Mouse (Mus musculus): Measurements from ENCODE around the gene Ninj1. TPM values are rescaled to one million over a fixed set of nuclear protein-coding genes. Genes with fewer than 3 reads are reported as not detected.

Ninj1 gene
- total RNA-seq, 2 experiments from 2014 or later, result 17.8 to 19.7 TPM

GRCm38 (mm10) chr13:49172335-49172734 is 14.9 kb upstream of the Ninj1 start:
- Histone ChIP-seq H3K27ac (peak overlapping the region; percentile 21), H3K4me3 (no peak overlapping the region)
- no peak for TF ChIP-seq CTCF (IDR thresholded peaks at IDR 0.05)
- peak; percentile 43 to 71 for DNase-seq (ENCODE audit: extremely low spot score in 1 of 2, low spot score in 2 of 2)
- intact Hi-C loops (cut with DNase I), result loop anchor here (2.0 to 10.0 kb wide), 6 partner anchors 26 to 515 kb away; partner anchors contain the start of gene Phf2

- peak; percentile 95 for TF ChIP-seq CTCF (IDR thresholded peaks at IDR 0.05)
- Histone ChIP-seq H3K27ac (no peak overlapping the region; the same call in 1 of the 2 replicates), H3K4me3 (no peak overlapping the region)
- DNase-seq (ENCODE audit: extremely low spot score in 1 of 2, low spot score in 2 of 2), result peak; percentile 84 to 95
- intact Hi-C loops (cut with DNase I), result loop anchor here (2.0 to 10.0 kb wide), 6 partner anchors 26 to 516 kb away; partner anchors contain the start of gene Phf2
Observed at GRCm38 (mm10) chr13:49172971-49173596, 14.2 kb upstream of the Ninj1 start.

GRCm38 (mm10) chr13:49175509-49175908 is 11.8 kb upstream of the Ninj1 start:
- Histone ChIP-seq H3K27ac (no peak overlapping the region), H3K4me3 (no peak overlapping the region)
- intact Hi-C loops (cut with DNase I), result loop anchor here (10.0 kb wide), 1 partner anchor 301 kb away; the partner anchor contains the start of gene Phf2
- no peak for TF ChIP-seq CTCF (IDR thresholded peaks at IDR 0.05)
- no peak for DNase-seq (ENCODE audit: extremely low spot score in 1 of 2, low spot score in 2 of 2)

- intact Hi-C loops (cut with DNase I), result loop anchor here (10.0 kb wide), 1 partner anchor 304 kb away; the partner anchor contains the start of gene Phf2
- no peak overlapping the region for H3K27ac ChIP-seq
- no peak; the same call in 1 of the 2 replicates for TF ChIP-seq CTCF (IDR thresholded peaks at IDR 0.05)
Observed at GRCm38 (mm10) chr13:49178839-49179585, 8.3 kb upstream of the Ninj1 start.

GRCm38 (mm10) chr13:49180274-49180673 is 7.0 kb upstream of the Ninj1 start:
- intact Hi-C loops (cut with DNase I), result no loop called here
- no peak for TF ChIP-seq CTCF (IDR thresholded peaks at IDR 0.05)
- Histone ChIP-seq H3K4me3 (no peak overlapping the region), H3K27ac (no peak overlapping the region)
- DNase-seq (ENCODE audit: extremely low spot score in 1 of 2, low spot score in 2 of 2), result no peak

More at GRCm38 (mm10) chr13:49178839-49179585, 8.3 kb upstream of the Ninj1 start:
- H3K4me3 ChIP-seq, result no peak overlapping the region
- DNase-seq (ENCODE audit: extremely low spot score in 1 of 2, low spot score in 2 of 2), result peak; percentile 56 to 66

- TF ChIP-seq CTCF (IDR thresholded peaks at IDR 0.05), result no peak
- H3K27ac ChIP-seq, result no peak overlapping the region
- intact Hi-C loops (cut with DNase I), result no loop called here
- no peak for DNase-seq (ENCODE audit: extremely low spot score in 1 of 2, low spot score in 2 of 2)
- no peak overlapping the region for H3K4me3 ChIP-seq
Observed at GRCm38 (mm10) chr13:49180691-49181090, 6.6 kb upstream of the Ninj1 start.

- no peak overlapping the region for H3K27ac ChIP-seq
- DNase-seq (ENCODE audit: extremely low spot score in 1 of 2, low spot score in 2 of 2), result no peak
- TF ChIP-seq CTCF (IDR thresholded peaks at IDR 0.05), result no peak
- H3K4me3 ChIP-seq, result no peak overlapping the region
- intact Hi-C loops (cut with DNase I), result no loop called here
Observed at GRCm38 (mm10) chr13:49181411-49181984, 5.8 kb upstream of the Ninj1 start.

GRCm38 (mm10) chr13:49183161-49183560 is 4.1 kb upstream of the Ninj1 start:
- TF ChIP-seq CTCF (IDR thresholded peaks at IDR 0.05), result no peak
- no peak for DNase-seq (ENCODE audit: extremely low spot score in 1 of 2, low spot score in 2 of 2)
- H3K27ac ChIP-seq, result no peak overlapping the region
- H3K4me3 ChIP-seq, result no peak overlapping the region
- intact Hi-C loops (cut with DNase I), result no loop called here

- Histone ChIP-seq H3K4me3 (no peak overlapping the region), H3K27ac (no peak overlapping the region)
- intact Hi-C loops (cut with DNase I), result no loop called here
- DNase-seq (ENCODE audit: extremely low spot score in 1 of 2, low spot score in 2 of 2), result no peak
- no peak for TF ChIP-seq CTCF (IDR thresholded peaks at IDR 0.05)
Observed at GRCm38 (mm10) chr13:49183646-49184045, 3.6 kb upstream of the Ninj1 start.

- DNase-seq (ENCODE audit: extremely low spot score in 1 of 2, low spot score in 2 of 2), result no peak
- intact Hi-C loops (cut with DNase I), result no loop called here
- no peak for TF ChIP-seq CTCF (IDR thresholded peaks at IDR 0.05)
- H3K4me3 ChIP-seq, result peak overlapping the region; percentile 30
- peak overlapping the region; percentile 86 for H3K27ac ChIP-seq
Observed at GRCm38 (mm10) chr13:49186798-49187287, 442 bp upstream of the Ninj1 start.

- no peak for TF ChIP-seq CTCF (IDR thresholded peaks at IDR 0.05)
- intact Hi-C loops (cut with DNase I), result no loop called here
- H3K27ac ChIP-seq, result peak overlapping the region; percentile 95
- DNase-seq (ENCODE audit: extremely low spot score in 1 of 2, low spot score in 2 of 2), result no peak
- peak overlapping the region; percentile 89 for H3K4me3 ChIP-seq
Observed at GRCm38 (mm10) chr13:49188219-49188965, 1.1 kb downstream of the Ninj1 start.

Measured in left cerebral cortex, adult 2 months (tissue).